Mouse (Mus musculus): ENCODE data around the gene Bloc1s2. TPM values are rescaled to one million over a fixed set of nuclear protein-coding genes. Genes with fewer than 3 reads are reported as not detected.
A peak's percentile ranks its signal among the peaks of the same experiment; 100 is the strongest.

Bloc1s2 gene
- polyA plus RNA-seq, 1 experiment, result 133 TPM

DNA sequence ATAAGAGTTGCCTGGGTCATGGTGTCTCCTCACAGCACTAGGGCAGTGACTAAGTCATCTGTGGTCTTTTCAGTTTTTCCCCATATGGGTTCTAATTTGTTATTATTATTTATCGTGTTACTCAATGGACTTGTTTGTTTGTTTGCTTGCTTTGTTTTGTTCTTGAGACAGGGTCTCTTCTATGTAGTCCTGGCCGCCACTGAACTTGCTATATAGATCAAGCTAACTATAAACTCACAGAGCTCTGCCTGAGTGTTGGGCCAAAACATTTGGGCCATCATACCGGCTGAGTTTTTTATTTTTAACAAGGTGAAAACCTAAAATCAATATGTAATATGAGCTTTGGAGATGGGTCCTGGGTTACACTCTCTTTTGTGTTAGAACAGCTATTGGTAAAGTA is 13.1 kb upstream of the Bloc1s2 start:
- no peaks in the 10 kb centered on the region for H3K36me3 ChIP-seq (replicated peaks; ENCODE audit: low read length)
- H3K9me3 ChIP-seq, result no peaks in the 10 kb centered on the region
- H3K4me3 ChIP-seq (replicated peaks), result no peak overlapping the region
- TF ChIP-seq FLI1 (IDR thresholded peaks at IDR 0.05; ENCODE audit: low read length) (no peak), GATA1 (IDR thresholded peaks at IDR 0.05; ENCODE audit: borderline replicate concordance, low read length) (no peak)
- H3K27me3 ChIP-seq (replicated peaks), result peaks cover 36% of the 10 kb centered on the region
- 0 out of 2 replicates have a peak, but pooled peaks cover 3% of the 10 kb centered on the region for H3K4me1 ChIP-seq

DNA sequence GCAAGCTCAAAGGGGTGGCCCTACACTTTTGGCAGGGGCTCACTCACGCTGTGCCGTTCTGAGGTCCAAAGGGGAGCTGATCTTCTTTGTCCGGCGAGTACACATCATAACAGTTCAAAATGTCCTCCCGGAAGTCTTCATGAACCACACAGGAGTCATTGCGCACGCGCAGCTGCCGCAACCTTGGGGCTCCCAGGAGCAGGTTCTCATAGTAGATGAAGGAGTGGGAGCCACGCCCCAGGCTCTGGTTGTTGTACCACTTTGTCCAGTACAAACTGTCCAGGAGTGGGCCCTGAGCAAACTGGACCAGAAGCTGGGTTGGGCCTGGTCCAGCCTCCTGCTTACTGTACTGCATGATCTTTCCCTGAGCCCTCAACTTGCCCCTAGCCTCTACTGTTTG is 10.8 kb upstream of the Bloc1s2 start:
- no peak overlapping the region for H3K4me3 ChIP-seq (replicated peaks)
- TF ChIP-seq FLI1 (IDR thresholded peaks at IDR 0.05; ENCODE audit: low read length), result no peak
- TF ChIP-seq GATA1 (IDR thresholded peaks at IDR 0.05; ENCODE audit: borderline replicate concordance, low read length), result no peak
- H3K9me3 ChIP-seq, result no peaks in the 10 kb centered on the region
- peaks cover 54% of the 10 kb centered on the region for H3K27me3 ChIP-seq (replicated peaks)
- H3K4me1 ChIP-seq, result 0 out of 2 replicates have a peak, but pooled peaks cover 3% of the 10 kb centered on the region
- no peaks in the 10 kb centered on the region for H3K36me3 ChIP-seq (replicated peaks; ENCODE audit: low read length)

DNA sequence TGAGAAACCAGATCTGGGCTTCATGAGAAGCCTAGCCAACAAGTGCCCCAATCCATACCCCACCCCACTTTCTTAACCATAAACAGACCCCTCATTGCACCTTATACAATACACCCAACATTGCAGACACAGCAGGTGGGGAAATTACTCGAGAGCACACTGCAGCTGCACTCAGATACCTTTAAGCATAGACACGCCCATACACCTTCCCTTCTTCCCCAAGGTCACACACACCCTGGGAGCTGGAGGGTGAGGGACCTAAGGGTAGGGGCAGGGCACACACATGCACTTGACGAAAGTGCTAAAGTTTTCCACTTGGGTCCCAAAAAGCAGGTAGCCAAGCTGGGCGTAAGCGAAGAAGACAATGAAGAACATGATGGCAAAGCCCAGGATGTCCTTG is 7.5 kb upstream of the Bloc1s2 start:
- Histone ChIP-seq H3K36me3 (replicated peaks; ENCODE audit: low read length) (no peaks in the 10 kb centered on the region), H3K4me1 (no peaks in the 10 kb centered on the region), H3K27me3 (replicated peaks) (peaks cover 61% of the 10 kb centered on the region), H3K4me3 (replicated peaks) (no peak overlapping the region), H3K9me3 (no peaks in the 10 kb centered on the region)
- TF ChIP-seq GATA1 (IDR thresholded peaks at IDR 0.05; ENCODE audit: borderline replicate concordance, low read length) (no peak), FLI1 (IDR thresholded peaks at IDR 0.05; ENCODE audit: low read length) (no peak)

DNA sequence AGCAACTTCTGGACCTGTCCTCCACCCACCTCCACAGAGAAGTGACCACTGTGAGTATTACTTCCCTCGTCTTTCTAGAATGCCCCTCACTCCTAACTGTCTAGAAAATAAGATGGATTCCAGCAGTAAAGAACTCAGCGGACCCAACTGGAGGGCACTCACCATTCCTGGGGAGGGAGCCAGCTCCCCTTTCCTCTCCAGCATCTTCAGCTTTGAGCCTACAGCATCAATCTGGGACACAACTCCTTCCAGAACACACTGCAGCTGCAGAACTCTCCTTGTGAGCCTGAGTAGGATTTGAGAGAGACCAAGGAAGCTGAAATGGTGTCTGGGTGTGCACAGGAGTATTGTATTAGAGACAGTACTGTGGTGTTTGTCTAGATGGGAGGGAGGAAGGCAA is 2.7 kb upstream of the Bloc1s2 start:
- Histone ChIP-seq H3K4me1 (peaks cover 32% of the 10 kb centered on the region), H3K9me3 (no peaks in the 10 kb centered on the region), H3K36me3 (replicated peaks; ENCODE audit: low read length) (peaks cover 7% of the 10 kb centered on the region), H3K27me3 (replicated peaks) (peaks cover 26% of the 10 kb centered on the region), H3K4me3 (replicated peaks) (no peak overlapping the region)
- TF ChIP-seq FLI1 (IDR thresholded peaks at IDR 0.05; ENCODE audit: low read length), result no peak
- TF ChIP-seq GATA1 (IDR thresholded peaks at IDR 0.05; ENCODE audit: borderline replicate concordance, low read length), result no peak

DNA sequence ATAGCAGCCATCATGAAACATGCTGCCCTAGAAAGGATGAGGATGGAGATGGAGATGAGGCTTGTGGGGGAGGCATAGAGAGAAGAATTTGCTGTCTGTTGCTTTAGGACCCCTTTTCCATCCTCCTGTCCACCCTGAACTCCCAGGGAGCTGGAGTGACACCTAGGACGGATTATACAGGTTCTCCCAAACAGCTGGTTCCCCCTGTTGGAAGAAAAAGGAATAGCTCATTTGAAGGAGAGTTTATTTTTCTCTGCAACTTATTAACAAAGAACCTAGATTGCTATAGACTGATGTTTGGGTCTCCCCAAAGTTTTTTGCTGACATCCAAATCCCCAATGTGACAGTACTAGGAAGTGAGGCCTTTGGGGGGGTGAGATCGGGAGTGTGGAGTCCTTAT is 2.1 kb upstream of the Bloc1s2 start:
- H3K36me3 ChIP-seq (replicated peaks; ENCODE audit: low read length), result peaks cover 13% of the 10 kb centered on the region
- no peaks in the 10 kb centered on the region for H3K9me3 ChIP-seq
- H3K4me3 ChIP-seq (replicated peaks), result no peak overlapping the region
- no peak for TF ChIP-seq GATA1 (IDR thresholded peaks at IDR 0.05; ENCODE audit: borderline replicate concordance, low read length)
- H3K27me3 ChIP-seq (replicated peaks), result peaks cover 20% of the 10 kb centered on the region
- peaks cover 35% of the 10 kb centered on the region for H3K4me1 ChIP-seq

DNA sequence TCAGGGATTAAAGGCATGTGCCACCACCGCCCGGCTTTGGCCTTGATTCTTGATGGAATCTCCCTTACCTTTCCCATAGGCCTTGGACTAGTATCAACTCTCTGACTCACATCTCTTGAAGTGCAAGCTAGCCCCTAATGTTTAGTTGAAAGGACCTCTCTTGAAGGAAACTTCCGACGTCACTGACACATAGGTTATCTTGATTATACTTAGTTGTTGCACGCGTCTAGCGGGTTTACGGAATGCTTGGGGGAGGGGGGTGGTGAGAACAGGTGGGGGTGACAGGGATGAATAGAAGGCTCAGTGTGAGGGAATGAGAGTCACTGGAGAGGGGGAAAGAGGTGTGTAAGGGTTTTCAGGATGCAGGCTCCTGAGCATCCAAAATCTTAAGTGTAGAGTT is 705 bp upstream of the Bloc1s2 start:
- TF ChIP-seq GATA1 (IDR thresholded peaks at IDR 0.05; ENCODE audit: borderline replicate concordance, low read length) (no peak), FLI1 (IDR thresholded peaks at IDR 0.05; ENCODE audit: low read length) (no peak)
- peaks cover 27% of the 10 kb centered on the region for H3K36me3 ChIP-seq (replicated peaks; ENCODE audit: low read length)

DNA sequence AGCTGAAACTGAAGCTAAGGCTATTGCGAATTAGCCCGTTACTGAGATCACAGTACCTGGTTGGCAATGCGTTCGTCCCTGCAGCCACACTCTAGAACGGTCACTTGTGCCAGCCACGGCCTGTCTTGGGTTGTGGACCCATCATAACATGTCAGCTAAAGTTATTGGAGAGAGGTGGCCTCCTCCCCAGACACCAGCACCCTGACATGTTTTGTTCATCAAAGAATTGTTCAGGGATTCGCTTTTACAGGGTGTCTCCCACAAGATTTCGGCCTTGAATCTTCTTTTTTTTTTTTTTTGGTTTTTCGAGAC is 278 bp upstream of the Bloc1s2 start:
- Histone ChIP-seq H3K36me3 (replicated peaks; ENCODE audit: low read length) (peaks cover 31% of the 10 kb centered on the region), H3K4me1 (peaks cover 35% of the 10 kb centered on the region), H3K4me3 (replicated peaks) (peak overlapping the region; percentile 99), H3K27me3 (replicated peaks) (peaks cover 9% of the 10 kb centered on the region), H3K9me3 (no peaks in the 10 kb centered on the region)
- TF ChIP-seq GATA1 (IDR thresholded peaks at IDR 0.05; ENCODE audit: borderline replicate concordance, low read length) (no peak), FLI1 (IDR thresholded peaks at IDR 0.05; ENCODE audit: low read length) (no peak)

More for the DNA sequence above, 705 bp upstream of the Bloc1s2 start:
- Histone ChIP-seq H3K4me1 (peaks cover 35% of the 10 kb centered on the region), H3K4me3 (replicated peaks) (no peak overlapping the region), H3K9me3 (no peaks in the 10 kb centered on the region), H3K27me3 (replicated peaks) (peaks cover 10% of the 10 kb centered on the region)

DNA sequence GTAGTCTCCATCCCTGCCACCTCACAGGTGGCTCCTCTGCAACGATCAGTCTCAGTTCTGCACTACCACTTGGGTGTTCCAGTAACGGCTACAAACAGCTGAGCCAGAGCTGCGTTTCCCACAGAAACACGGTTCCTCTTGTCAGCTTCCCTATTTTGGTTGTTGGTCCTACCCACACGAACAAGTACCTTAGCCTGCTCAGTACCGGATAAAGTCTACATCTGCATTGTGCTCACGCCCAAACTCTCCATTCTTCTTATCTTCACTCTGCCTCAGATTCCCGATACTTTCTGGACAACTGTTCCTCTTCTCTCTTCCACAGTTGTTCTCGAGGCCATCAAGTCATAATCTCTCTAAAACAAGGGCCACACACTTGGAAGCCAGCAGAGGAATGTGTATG is 1.9 kb downstream of the Bloc1s2 start:
- Histone ChIP-seq H3K4me3 (replicated peaks) (peak overlapping the region; percentile 16), H3K9me3 (no peaks in the 10 kb centered on the region), H3K36me3 (replicated peaks; ENCODE audit: low read length) (peaks cover 51% of the 10 kb centered on the region), H3K4me1 (peaks cover 35% of the 10 kb centered on the region), H3K27me3 (replicated peaks) (peaks cover 1% of the 10 kb centered on the region)
- no peak for TF ChIP-seq GATA1 (IDR thresholded peaks at IDR 0.05; ENCODE audit: borderline replicate concordance, low read length)
- no peak for TF ChIP-seq FLI1 (IDR thresholded peaks at IDR 0.05; ENCODE audit: low read length)

DNA sequence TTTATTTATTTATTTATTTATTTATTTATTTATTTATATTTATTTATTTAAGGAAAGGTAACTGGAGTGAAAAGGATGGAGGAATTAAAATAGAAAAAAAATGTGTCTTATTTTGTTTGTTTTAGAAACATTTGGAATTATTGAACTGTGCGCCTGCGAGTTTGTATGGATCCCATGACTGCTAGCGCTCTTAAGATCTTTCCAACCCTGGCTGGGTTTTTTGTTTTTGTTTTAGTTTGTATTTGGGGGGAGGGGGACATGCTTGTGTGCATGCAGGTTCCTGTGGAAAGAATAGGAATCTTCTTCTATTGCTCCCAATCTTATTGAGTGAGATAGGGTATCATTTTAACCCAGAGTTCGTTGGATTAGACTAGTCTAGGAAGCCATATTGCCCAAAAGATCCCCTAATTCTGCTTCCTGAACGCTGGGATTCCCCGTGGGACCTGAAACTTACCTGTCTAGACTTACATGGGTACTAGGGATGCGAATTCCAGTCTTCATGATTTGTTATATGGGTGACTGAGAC is 10.2 kb downstream of the Bloc1s2 start:
- TF ChIP-seq FLI1 (IDR thresholded peaks at IDR 0.05; ENCODE audit: low read length) (no peak), GATA1 (IDR thresholded peaks at IDR 0.05; ENCODE audit: borderline replicate concordance, low read length) (no peak)
- Histone ChIP-seq H3K9me3 (no peaks in the 10 kb centered on the region), H3K36me3 (replicated peaks; ENCODE audit: low read length) (peaks cover 56% of the 10 kb centered on the region), H3K4me3 (replicated peaks) (peak overlapping the region; percentile 97), H3K27me3 (replicated peaks) (no peaks in the 10 kb centered on the region), H3K4me1 (peaks cover 22% of the 10 kb centered on the region)

DNA sequence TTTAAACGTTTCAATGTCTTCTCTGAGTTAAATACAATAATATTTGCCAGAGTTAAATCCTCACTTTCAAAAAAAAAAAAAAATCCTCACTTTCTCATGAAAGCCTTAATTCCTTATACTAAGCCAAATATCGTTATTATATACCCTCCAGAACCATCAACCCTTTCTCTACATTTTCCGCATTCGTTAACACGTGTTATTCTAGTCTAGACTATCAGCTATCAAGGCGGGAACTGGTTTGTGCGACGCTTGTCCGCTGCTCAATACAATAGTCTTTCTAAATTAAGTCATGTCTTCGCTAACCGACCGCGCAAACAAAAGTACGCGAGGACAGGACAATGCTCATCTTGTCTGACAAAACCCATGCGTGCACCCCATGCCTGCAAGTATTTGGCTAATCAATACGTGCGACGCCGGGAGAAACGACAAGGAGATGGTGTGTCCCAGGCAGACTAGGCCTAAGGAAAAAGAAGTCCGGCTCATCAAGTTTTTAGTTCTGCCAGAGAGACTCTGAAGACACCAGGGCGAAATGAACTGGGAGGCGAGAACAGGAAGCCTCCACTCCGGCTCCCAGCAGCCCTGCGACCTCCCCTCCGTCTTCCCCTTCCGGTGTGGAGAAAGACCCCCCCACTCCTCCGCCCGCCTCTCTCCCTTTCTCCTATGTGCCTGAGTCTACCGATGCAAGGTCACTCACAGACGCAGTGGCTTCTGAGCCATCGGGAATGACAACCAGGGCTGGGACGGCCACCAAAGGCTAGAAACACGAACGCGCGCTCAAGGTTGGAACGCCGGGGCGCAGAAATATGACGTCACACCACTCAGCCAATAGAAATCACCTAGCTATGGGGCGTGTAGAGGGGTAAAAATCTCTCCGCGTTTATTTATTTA is 10.9 kb downstream of the Bloc1s2 start, which contains the start of gene Cwf19l1:
Gene Cwf19l1 (minus strand): TSS at position 805 of the 888 bp plus-strand sequence.
- no peaks in the 10 kb centered on the region for H3K9me3 ChIP-seq
- peaks cover 57% of the 10 kb centered on the region for H3K36me3 ChIP-seq (replicated peaks; ENCODE audit: low read length)
- TF ChIP-seq GATA1 (IDR thresholded peaks at IDR 0.05; ENCODE audit: borderline replicate concordance, low read length) (no peak), FLI1 (IDR thresholded peaks at IDR 0.05; ENCODE audit: low read length) (no peak)
- no peaks in the 10 kb centered on the region for H3K27me3 ChIP-seq (replicated peaks)
- peaks cover 22% of the 10 kb centered on the region for H3K4me1 ChIP-seq
- H3K4me3 ChIP-seq (replicated peaks), result peak within 1 kb of the TSS; percentile 97
